Mouse (Mus musculus): ENCODE measurements around the gene Gdi2. TPM values are rescaled to one million over a fixed set of nuclear protein-coding genes. Genes with fewer than 3 reads are reported as not detected.

The Gdi2 gene
- total RNA-seq, 1 experiment: 359 TPM

- Histone ChIP-seq H3K4me3 (ENCODE audit: insufficient read depth in 1 of 2, low read depth in 1 of 2, low read length in 2 of 2, poor library complexity in 1 of 2, severe bottlenecking in 1 of 2) (peak overlapping the region; percentile 75 to 93), H3K9me3 (ENCODE audit: control insufficient read depth, insufficient read depth, low read depth, low read length) (peaks cover 6% of the 10 kb centered on the region), H3K27ac (ENCODE audit: insufficient read depth, low read depth, low read length, poor library complexity, severe bottlenecking) (peak overlapping the region; percentile 30; the same call in 1 of the 2 replicates), H3K9ac (ENCODE audit: insufficient read depth, low read depth, low read length, poor library complexity, severe bottlenecking) (peak overlapping the region; percentile 77), H3K4me1 (ENCODE audit: control insufficient read depth in 2 of 2, insufficient read depth in 2 of 2, low read length in 2 of 2, poor library complexity in 1 of 2) (no peaks in the 10 kb centered on the region), H3K36me3 (ENCODE audit: control insufficient read depth, insufficient read depth, low read length, poor library complexity, severe bottlenecking) (no peaks in the 10 kb centered on the region)
- DNase-seq (ENCODE audit: low read depth, low spot score): no peak
- no peak for TF ChIP-seq ZC3H11A (IDR thresholded peaks at IDR 0.05; ENCODE audit: borderline replicate concordance, low read depth, low read length)
- no peak for TF ChIP-seq MAFK (IDR thresholded peaks at IDR 0.05; ENCODE audit: insufficient read depth, low read depth, low read length)
- no peak for TF ChIP-seq ZNF384 (IDR thresholded peaks at IDR 0.05; ENCODE audit: low read depth, low read length)
- TF ChIP-seq CHD2 (IDR thresholded peaks at IDR 0.05; ENCODE audit: low read depth, low read length): no peak
- no peak for TF ChIP-seq HCFC1 (IDR thresholded peaks at IDR 0.05; ENCODE audit: borderline replicate concordance, insufficient read depth, low read length)
- in situ Hi-C loops (cut with MboI; ENCODE audit: low sequenced_read_pairs in 2 of 2, unreplicated experiment in 2 of 2): no loop called here
Measured at GRCm38 (mm10) chr13:3610118-3610794, 72.4 kb downstream of the Gdi2 start.

GRCm38 (mm10) chr13:3610795-3611438 is 73.1 kb downstream of the Gdi2 start, which contains the start of gene Fam208b:
Gene Fam208b (minus strand): TSS chr13:3611108.
- peak within 1 kb of the TSS; percentile 30; the same call in 1 of the 2 replicates for H3K27ac ChIP-seq (ENCODE audit: insufficient read depth, low read depth, low read length, poor library complexity, severe bottlenecking)
- H3K4me1 ChIP-seq (ENCODE audit: control insufficient read depth in 2 of 2, insufficient read depth in 2 of 2, low read length in 2 of 2, poor library complexity in 1 of 2): no peaks in the 10 kb centered on the region
- H3K9me3 ChIP-seq (ENCODE audit: control insufficient read depth, insufficient read depth, low read depth, low read length): peaks cover 6% of the 10 kb centered on the region
- peak within 1 kb of the TSS; percentile 77 for H3K9ac ChIP-seq (ENCODE audit: insufficient read depth, low read depth, low read length, poor library complexity, severe bottlenecking)
- H3K36me3 ChIP-seq (ENCODE audit: control insufficient read depth, insufficient read depth, low read length, poor library complexity, severe bottlenecking): no peaks in the 10 kb centered on the region
- DNase-seq (ENCODE audit: low read depth, low spot score): peak; percentile 74
- TF ChIP-seq CHD2 (IDR thresholded peaks at IDR 0.05; ENCODE audit: low read depth, low read length): peak; percentile 97
- TF ChIP-seq HCFC1 (IDR thresholded peaks at IDR 0.05; ENCODE audit: borderline replicate concordance, insufficient read depth, low read length): peak; percentile 60; the same call in 1 of the 2 replicates
- no peak for TF ChIP-seq ZC3H11A (IDR thresholded peaks at IDR 0.05; ENCODE audit: borderline replicate concordance, low read depth, low read length)
- peak within 1 kb of the TSS; percentile 75 to 93 for H3K4me3 ChIP-seq (ENCODE audit: insufficient read depth in 1 of 2, low read depth in 1 of 2, low read length in 2 of 2, poor library complexity in 1 of 2, severe bottlenecking in 1 of 2)
- in situ Hi-C loops (cut with MboI; ENCODE audit: low sequenced_read_pairs in 2 of 2, unreplicated experiment in 2 of 2): no loop called here

Other genes with a start within 250 kb of the Gdi2 start
- 33.1 and 34.9 TPM in 2 replicates for gene Fam208b, start 73.0 kb downstream of the Gdi2 start, total RNA-seq (2012; rRNA removed)
- gene Asb13, start 96.0 kb downstream of the Gdi2 start, total RNA-seq (2012; rRNA removed): 2.3 and 3.0 TPM in 2 replicates

All from ES-E14 (cell line).